Mouse (Mus musculus) thymus, adult 2 months (tissue): ENCODE results near the gene Med31. TPM values are rescaled to one million over a fixed set of nuclear protein-coding genes. Genes with fewer than 3 reads are reported as not detected.

Source experiments
- DNase-seq: peaks from one replicate; pipeline ENCODE4 v3.0.0; 2021
- H3K27ac ChIP-seq: fragments of 200-500 bp; 2 replicates; pipeline ENCODE4 v1.5.1; 2012; ENCODE audit warnings: low read length, control low read depth; ENCODE audit not compliant: control insufficient read depth, insufficient read depth
- H3K27me3 ChIP-seq: fragments of 200-500 bp; 2 replicates; pipeline ENCODE4 v1.6.1; 2012; ENCODE audit warnings: mild to moderate bottlenecking, low read length, moderate library complexity, mixed read lengths; ENCODE audit not compliant: control insufficient read depth, insufficient read depth
- H3K36me3 ChIP-seq: fragments of 200-500 bp; 2 replicates; pipeline ENCODE4 v1.6.1; 2012; ENCODE audit warnings: mild to moderate bottlenecking, low read length, moderate library complexity; ENCODE audit not compliant: control insufficient read depth, insufficient read depth
- H3K4me1 ChIP-seq: fragments of 200-500 bp; replicated peaks from 2 replicates; pipeline ENCODE4 v1.6.1; 2012; ENCODE audit warnings: low read length; ENCODE audit not compliant: control insufficient read depth, insufficient read depth
- H3K4me3 ChIP-seq: fragments of 200-500 bp; 2 replicates; pipeline ENCODE4 v1.5.1; 2012; ENCODE audit warnings: mild to moderate bottlenecking, low read length, control low read depth, moderate library complexity; ENCODE audit not compliant: control insufficient read depth, insufficient read depth
- CTCF ChIP-seq: fragments of 200-500 bp; IDR thresholded peaks from 2 replicates; pipeline ENCODE4 v1.5.1; 2012; ENCODE audit warnings: mild to moderate bottlenecking, control low read depth, low read length, moderate library complexity, borderline replicate concordance; ENCODE audit not compliant: control insufficient read depth, poor library complexity, insufficient read depth; ENCODE audit errors: extremely low read depth
- POLR2A ChIP-seq: fragments of 200-500 bp; IDR thresholded peaks from 2 replicates; pipeline ENCODE4 v1.6.1; 2012; ENCODE audit warnings: mild to moderate bottlenecking, low read length, control low read depth, moderate library complexity; ENCODE audit not compliant: control insufficient read depth, poor library complexity, insufficient read depth; ENCODE audit errors: extremely low read depth
- WGBS: fragments of 180-500 bp; shearing (Covaris S2); methylation state at CpG from one replicate; pipeline ENCODE4 v1.1.7; 2018; 5-methylcytosine and 5-hydroxymethylcytosine counted together
- polyA plus RNA-seq: library from polyadenylated mRNA; depleted of rRNA; stranded (reverse); fragments of >200 nt; gene quantifications from 2 replicates; pipeline ENCODE4 v1.2.3, GENCODE M21; 2012; rRNA removed

Med31 gene
- polyA plus RNA-seq, 1 experiment = 10.4 TPM

DNA sequence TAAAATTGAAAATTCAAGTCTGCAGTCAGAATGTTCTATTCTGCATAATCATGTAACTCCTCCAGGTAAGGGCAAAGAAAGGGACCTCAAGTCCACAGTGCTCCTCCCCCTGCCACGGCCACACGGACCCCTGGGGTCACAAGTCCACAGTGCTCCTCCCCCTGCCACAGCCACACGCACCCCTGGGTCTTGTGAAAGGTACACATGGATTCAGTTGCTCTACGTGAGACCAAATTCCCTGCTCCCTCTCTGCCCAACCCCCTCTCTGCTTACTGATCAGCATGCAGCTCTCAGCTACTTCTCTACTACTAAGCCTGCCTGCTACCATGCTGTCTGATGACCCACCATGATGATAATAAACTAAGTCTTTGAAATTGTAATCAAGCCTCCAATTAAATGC is 45.5 kb downstream of the Med31 start:
- no peak overlapping the region for H3K4me3 ChIP-seq
- H3K27ac ChIP-seq = no peak overlapping the region
- 97% methylated on average over 4 of the region's 4 CpGs for WGBS
- H3K27me3 ChIP-seq = no peaks in the 10 kb centered on the region
- no peak for DNase-seq
- peaks cover 40% of the 10 kb centered on the region for H3K36me3 ChIP-seq
- H3K4me1 ChIP-seq = no peaks in the 10 kb centered on the region
- TF ChIP-seq POLR2A = no peak
- no peak for TF ChIP-seq CTCF

DNA sequence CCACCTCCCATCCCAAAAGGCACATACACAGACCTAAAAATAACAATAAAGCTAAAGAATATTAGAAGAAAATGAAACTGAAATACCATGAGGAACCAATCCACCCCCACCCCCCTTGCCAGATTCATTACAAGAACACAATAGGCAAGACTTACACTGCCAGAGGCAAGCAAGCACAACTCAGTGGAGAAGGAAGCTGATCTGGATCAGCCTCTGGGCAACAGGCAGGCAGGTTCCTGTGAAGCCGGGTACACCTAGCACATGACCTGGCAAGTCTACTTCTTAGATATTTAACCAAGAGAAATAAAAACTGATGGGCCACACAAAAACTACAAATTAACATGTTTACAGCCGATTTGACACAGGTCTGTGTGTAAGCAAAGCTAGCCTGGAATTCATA is 52.2 kb downstream of the Med31 start:
- TF ChIP-seq CTCF = no peak
- TF ChIP-seq POLR2A = no peak
- WGBS = 92% methylated on average over 2 of the region's 2 CpGs
- Histone ChIP-seq H3K4me3 (no peak overlapping the region), H3K27ac (no peak overlapping the region), H3K4me1 (no peaks in the 10 kb centered on the region), H3K36me3 (peaks cover 25% of the 10 kb centered on the region), H3K27me3 (no peaks in the 10 kb centered on the region)
- DNase-seq = no peak

Other genes with a start within 250 kb of the Med31 start
- 0.54 and 0.89 TPM in 2 replicates for gene Aipl1, start 178.1 kb downstream of the Med31 start, polyA plus RNA-seq
- gene Pimreg, start 173.6 kb downstream of the Med31 start, polyA plus RNA-seq = 40.8 and 48.0 TPM in 2 replicates
- gene Pitpnm3, start 79.8 kb downstream of the Med31 start, polyA plus RNA-seq = 0.92 and 1.1 TPM in 2 replicates
- 0.24 and 0.70 TPM in 2 replicates for gene Gm43951, start 8.8 kb downstream of the Med31 start, polyA plus RNA-seq
- gene 4933427D14Rik, start 8.1 kb downstream of the Med31 start, polyA plus RNA-seq = 12.0 and 12.6 TPM in 2 replicates
- 36.3 and 44.9 TPM in 2 replicates for gene Txndc17, start 8.0 kb downstream of the Med31 start, polyA plus RNA-seq
- 0.04 and 0.10 TPM in 2 replicates for gene Slc13a5, start 51.6 kb upstream of the Med31 start, polyA plus RNA-seq
- gene Xaf1, start 86.0 kb upstream of the Med31 start, polyA plus RNA-seq = 39.3 and 46.0 TPM in 2 replicates
- 0.18 and 0.26 TPM in 2 replicates for gene Fbxo39, start 98.9 kb upstream of the Med31 start, polyA plus RNA-seq
- 0.11 and 0.27 TPM in 2 replicates for gene Tekt1, start 146.8 kb upstream of the Med31 start, polyA plus RNA-seq
- gene Smtnl2, start 196.1 kb upstream of the Med31 start, polyA plus RNA-seq = 1.7 and 2.7 TPM in 2 replicates
- gene Ggt6, start 219.9 kb upstream of the Med31 start, polyA plus RNA-seq = 4.0 and 4.3 TPM in 2 replicates
- gene Mybbp1a, start 225.8 kb upstream of the Med31 start, polyA plus RNA-seq = 57.1 and 67.8 TPM in 2 replicates